Mouse (Mus musculus) spleen, adult 2 months (tissue): Measurements from ENCODE around the gene Unc5c. TPM values are rescaled to one million over a fixed set of nuclear protein-coding genes. Genes with fewer than 3 reads are reported as not detected.

Experiments used
- DNase-seq, 2 experiments: peaks; one replicate each; pipeline versions ENCODE4 v3.0.0 to v3.0.0-alpha.2; 2012 to 2021; ENCODE audit warnings: low spot score in 2 of 2, low read depth in 1 of 2
- H3K27ac ChIP-seq: fragments of 200-500 bp; 2 replicates; pipeline ENCODE4 v1.5.1; 2012; ENCODE audit warnings: low read length, inconsistent platforms; ENCODE audit not compliant: insufficient read depth
- H3K27me3 ChIP-seq: fragments of 200-500 bp; 2 replicates; pipeline ENCODE4 v1.6.1; 2012; ENCODE audit warnings: mild to moderate bottlenecking, moderate library complexity, low read length, inconsistent platforms; ENCODE audit not compliant: control insufficient read depth, insufficient read depth
- H3K36me3 ChIP-seq: fragments of 200-500 bp; 2 replicates; pipeline ENCODE4 v1.6.1; 2012; ENCODE audit warnings: mild to moderate bottlenecking, low read length, inconsistent platforms; ENCODE audit not compliant: control insufficient read depth, insufficient read depth
- H3K4me1 ChIP-seq: fragments of 200-500 bp; 2 replicates; pipeline ENCODE4 v1.6.1; 2011; ENCODE audit warnings: inconsistent platforms; ENCODE audit not compliant: control insufficient read depth, insufficient read depth, insufficient read length
- H3K4me3 ChIP-seq: fragments of 200-500 bp; 2 replicates; pipeline ENCODE4 v1.5.1; 2011; ENCODE audit warnings: mild to moderate bottlenecking, inconsistent platforms; ENCODE audit not compliant: insufficient read depth, insufficient read length; ENCODE audit errors: extremely low read depth
- CTCF ChIP-seq: fragments of 200-500 bp; IDR thresholded peaks from 2 replicates; pipeline ENCODE4 v1.5.1; 2011; ENCODE audit warnings: mild to moderate bottlenecking, inconsistent platforms; ENCODE audit not compliant: insufficient read depth, insufficient read length, insufficient replicate concordance; ENCODE audit errors: extremely low read depth
- POLR2A ChIP-seq: fragments of 200-500 bp; IDR thresholded peaks from 2 replicates; pipeline ENCODE4 v1.6.1; 2011; ENCODE audit warnings: low read depth, low read length, inconsistent platforms
- WGBS: fragments of 180-500 bp; shearing (Covaris S2); methylation state at CpG from one replicate; pipeline ENCODE4 v1.1.7; 2018; 5-methylcytosine and 5-hydroxymethylcytosine counted together
- polyA plus RNA-seq: library from polyadenylated mRNA; depleted of rRNA; stranded (reverse); fragments of >200 nt; gene quantifications from 2 replicates; pipeline ENCODE4 v1.2.3, GENCODE M21; 2012

The Unc5c gene
- polyA plus RNA-seq, 1 experiment: 0.34 TPM

GRCm38 (mm10) chr3:141779186-141779585 is 314.2 kb downstream of the Unc5c start:
- DNase-seq: no peak
- Histone ChIP-seq H3K27me3 (no peaks in the 10 kb centered on the region), H3K4me3 (no peak overlapping the region), H3K27ac (no peak overlapping the region), H3K36me3 (no peaks in the 10 kb centered on the region), H3K4me1 (no peaks in the 10 kb centered on the region)
- whole genome bisulfite sequencing: 39% methylated on average over 3 of the region's 3 CpGs
- no peak for TF ChIP-seq CTCF
- no peak for TF ChIP-seq POLR2A

GRCm38 (mm10) chr3:141782553-141782952 is 317.5 kb downstream of the Unc5c start:
- no peak for DNase-seq
- Histone ChIP-seq H3K27ac (no peak overlapping the region), H3K4me1 (no peaks in the 10 kb centered on the region), H3K27me3 (no peaks in the 10 kb centered on the region), H3K4me3 (no peak overlapping the region), H3K36me3 (no peaks in the 10 kb centered on the region)
- WGBS: 91% methylated on average over 4 of the region's 4 CpGs
- no peak for TF ChIP-seq POLR2A
- TF ChIP-seq CTCF: no peak

- H3K27ac ChIP-seq: no peak overlapping the region
- WGBS: 91% methylated on average over 8 of the region's 8 CpGs
- DNase-seq: no peak
- H3K4me1 ChIP-seq: no peaks in the 10 kb centered on the region
- no peaks in the 10 kb centered on the region for H3K36me3 ChIP-seq
- no peak for TF ChIP-seq CTCF
- no peak overlapping the region for H3K4me3 ChIP-seq
- H3K27me3 ChIP-seq: no peaks in the 10 kb centered on the region
Observed at GRCm38 (mm10) chr3:141791026-141791780, 326.2 kb downstream of the Unc5c start.

GRCm38 (mm10) chr3:141792106-141792505 is 327.1 kb downstream of the Unc5c start:
- Histone ChIP-seq H3K4me1 (no peaks in the 10 kb centered on the region), H3K36me3 (no peaks in the 10 kb centered on the region), H3K27me3 (no peaks in the 10 kb centered on the region), H3K27ac (no peak overlapping the region), H3K4me3 (no peak overlapping the region)
- no peak for DNase-seq
- 75% methylated on average over 1 of the region's 1 CpGs for WGBS
- TF ChIP-seq POLR2A: no peak
- TF ChIP-seq CTCF: no peak

- Histone ChIP-seq H3K27ac (no peak overlapping the region), H3K27me3 (no peaks in the 10 kb centered on the region), H3K4me3 (no peak overlapping the region), H3K36me3 (no peaks in the 10 kb centered on the region), H3K4me1 (no peaks in the 10 kb centered on the region)
- no peak for DNase-seq
- WGBS: 80% methylated on average over 2 of the region's 2 CpGs
- TF ChIP-seq CTCF (no peak), POLR2A (no peak)
Observed at GRCm38 (mm10) chr3:141793755-141794154, 328.7 kb downstream of the Unc5c start.

GRCm38 (mm10) chr3:141794371-141794770 is 329.4 kb downstream of the Unc5c start:
- no peak for TF ChIP-seq CTCF
- TF ChIP-seq POLR2A: no peak
- H3K4me1 ChIP-seq: no peaks in the 10 kb centered on the region
- WGBS: 96% methylated on average over 3 of the region's 3 CpGs
- H3K27me3 ChIP-seq: no peaks in the 10 kb centered on the region
- no peak overlapping the region for H3K27ac ChIP-seq
- no peak for DNase-seq
- no peaks in the 10 kb centered on the region for H3K36me3 ChIP-seq
- H3K4me3 ChIP-seq: no peak overlapping the region

GRCm38 (mm10) chr3:141797372-141797771 is 332.4 kb downstream of the Unc5c start:
- no peak overlapping the region for H3K4me3 ChIP-seq
- no peaks in the 10 kb centered on the region for H3K36me3 ChIP-seq
- no peak overlapping the region for H3K27ac ChIP-seq
- no peak for TF ChIP-seq CTCF
- TF ChIP-seq POLR2A: no peak
- no peak for DNase-seq
- H3K4me1 ChIP-seq: no peaks in the 10 kb centered on the region
- no peaks in the 10 kb centered on the region for H3K27me3 ChIP-seq
